Mouse (Mus musculus): ENCODE data around the gene Prr15l.

The Prr15l gene

DNA sequence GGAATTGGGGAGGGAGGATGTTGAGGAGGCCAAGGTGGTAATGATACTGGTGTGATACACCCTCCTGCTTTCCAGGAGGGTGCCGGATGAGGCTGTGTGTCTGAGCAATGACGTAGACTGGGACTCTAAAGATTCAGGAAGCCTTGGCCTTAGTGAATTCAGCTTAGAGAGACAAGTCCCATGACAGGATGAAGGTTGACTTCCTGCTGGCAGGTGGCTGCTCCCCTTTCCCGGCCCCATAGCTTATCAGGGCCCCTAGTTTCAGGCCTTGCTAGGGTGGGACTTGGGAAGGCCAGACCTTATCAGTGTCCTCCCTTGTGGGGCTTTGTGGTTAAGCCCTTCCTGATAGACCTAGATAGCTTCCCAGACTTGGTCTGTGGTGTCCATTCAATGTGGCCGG lies 19.9 kb downstream of the Prr15l start:
- DNase-seq (ENCODE audit: low read depth) = no peak

DNA sequence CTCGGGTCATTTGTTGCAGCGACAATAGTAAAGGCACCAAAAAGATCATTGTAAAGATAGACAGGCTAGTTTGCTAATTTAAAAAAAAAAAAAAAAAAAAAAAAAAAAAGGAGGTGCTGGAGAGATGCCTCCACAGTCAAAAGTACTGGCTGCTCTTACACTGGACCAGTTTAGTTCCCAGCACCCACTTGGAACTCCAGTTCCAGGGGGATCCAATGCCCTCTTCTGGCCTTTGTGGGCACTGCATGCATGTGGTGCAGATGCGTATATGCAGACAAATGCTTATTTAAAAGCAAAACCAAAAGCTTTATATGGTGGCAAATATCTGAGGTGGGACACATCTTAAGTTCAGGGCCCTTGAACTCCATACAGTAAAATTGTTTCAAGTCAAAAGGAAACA lies 22.9 kb downstream of the Prr15l start:
- DNase-seq (ENCODE audit: low read depth) = no peak

DNA sequence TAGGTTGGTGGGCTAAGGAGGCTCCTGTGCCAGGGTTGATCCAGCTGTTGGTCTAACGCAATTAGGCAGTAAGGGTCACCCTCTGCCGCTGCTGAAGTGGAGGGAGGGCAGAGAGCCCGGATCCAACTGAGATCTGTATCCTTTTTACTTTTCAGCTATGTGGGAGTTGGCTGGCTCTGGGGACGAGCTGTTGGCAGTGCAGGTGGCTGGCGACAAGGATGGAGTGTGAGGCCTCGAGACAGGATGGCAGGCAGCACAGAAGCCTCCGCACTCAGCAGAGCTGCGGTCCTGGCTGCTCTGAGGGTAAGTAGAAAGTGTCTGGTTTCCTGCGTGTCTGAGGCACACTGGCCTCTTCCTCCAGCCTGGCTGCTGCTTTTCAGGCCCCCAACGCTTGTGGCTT lies 24.5 kb downstream of the Prr15l start:
- no peak for DNase-seq (ENCODE audit: low read depth)

DNA sequence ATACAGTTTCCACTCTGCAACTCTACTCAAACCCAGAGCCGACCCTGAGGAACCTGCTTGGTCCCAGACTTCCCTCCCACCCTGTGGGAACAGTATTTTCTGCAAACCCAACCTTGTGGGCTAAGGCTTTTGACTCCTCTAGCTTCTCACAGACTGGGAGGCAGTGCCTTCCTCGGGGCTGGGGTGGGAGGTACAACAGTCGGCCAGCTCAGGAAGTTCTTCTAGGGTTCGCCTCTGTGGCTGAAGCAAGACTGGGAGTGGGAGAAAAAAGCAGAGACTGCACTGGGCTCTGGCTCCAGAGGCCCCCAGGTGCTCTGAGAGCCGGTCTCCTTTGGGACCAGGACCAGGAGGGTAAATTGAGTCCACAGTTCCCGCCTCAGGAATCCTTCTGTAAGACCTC lies 25.0 kb downstream of the Prr15l start:
- DNase-seq (ENCODE audit: low read depth) = no peak

DNA sequence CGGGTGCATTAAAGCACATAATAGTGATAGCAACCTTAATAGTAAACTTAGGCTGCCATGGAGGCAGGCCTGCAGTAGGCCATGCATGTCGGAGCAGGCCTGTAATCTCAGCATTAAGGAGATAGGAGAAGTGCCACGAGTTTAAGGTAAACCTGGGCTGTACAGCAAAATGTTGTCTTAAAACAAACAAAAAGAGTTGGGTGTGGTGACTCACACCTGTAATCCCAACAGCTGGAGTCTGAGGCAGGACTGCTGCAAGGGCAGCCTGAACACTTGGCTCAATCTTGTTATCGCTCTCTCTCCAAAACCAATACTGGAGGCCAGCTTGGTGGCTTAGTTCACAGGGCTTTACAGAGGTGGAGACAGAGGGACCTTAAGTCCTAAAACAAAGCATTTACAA lies 27.2 kb downstream of the Prr15l start:
- no peak for DNase-seq (ENCODE audit: low read depth)

DNA sequence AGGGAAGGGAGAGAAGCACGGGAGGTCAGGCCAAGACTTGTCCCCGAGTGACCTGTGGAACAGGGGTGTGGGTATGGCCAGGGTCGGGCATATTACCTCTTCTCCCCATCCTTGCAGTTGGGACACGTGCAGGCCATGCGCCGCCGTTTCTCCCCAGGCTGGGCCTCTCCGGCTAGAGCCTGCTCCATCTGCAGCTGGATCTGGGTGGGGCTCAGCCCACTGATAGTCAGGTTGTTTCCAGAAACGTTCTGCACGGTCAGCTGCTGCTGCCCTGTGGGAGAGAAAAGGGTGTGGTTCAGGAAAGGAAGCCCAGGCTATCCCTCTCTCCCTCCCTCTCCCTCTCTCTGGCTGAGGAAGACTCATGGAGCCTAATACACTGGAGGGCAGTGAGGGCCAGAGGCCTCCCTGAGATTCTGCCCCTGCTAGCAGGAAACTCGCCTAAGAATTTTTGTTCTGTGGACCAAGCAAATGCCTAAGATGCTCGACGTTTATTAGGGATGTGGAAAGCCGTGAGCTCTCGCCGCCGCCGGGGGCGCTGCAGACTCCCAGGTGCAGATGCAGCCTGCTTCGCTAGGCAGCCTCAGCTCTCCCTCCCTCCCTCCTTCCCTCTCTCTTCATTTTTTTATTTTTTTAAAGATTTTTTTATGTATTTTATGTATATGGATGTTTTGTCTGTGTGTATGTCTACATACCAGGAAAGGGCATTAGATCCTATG lies 28.3 kb downstream of the Prr15l start:
- DNase-seq (ENCODE audit: low read depth) = no peak

DNA sequence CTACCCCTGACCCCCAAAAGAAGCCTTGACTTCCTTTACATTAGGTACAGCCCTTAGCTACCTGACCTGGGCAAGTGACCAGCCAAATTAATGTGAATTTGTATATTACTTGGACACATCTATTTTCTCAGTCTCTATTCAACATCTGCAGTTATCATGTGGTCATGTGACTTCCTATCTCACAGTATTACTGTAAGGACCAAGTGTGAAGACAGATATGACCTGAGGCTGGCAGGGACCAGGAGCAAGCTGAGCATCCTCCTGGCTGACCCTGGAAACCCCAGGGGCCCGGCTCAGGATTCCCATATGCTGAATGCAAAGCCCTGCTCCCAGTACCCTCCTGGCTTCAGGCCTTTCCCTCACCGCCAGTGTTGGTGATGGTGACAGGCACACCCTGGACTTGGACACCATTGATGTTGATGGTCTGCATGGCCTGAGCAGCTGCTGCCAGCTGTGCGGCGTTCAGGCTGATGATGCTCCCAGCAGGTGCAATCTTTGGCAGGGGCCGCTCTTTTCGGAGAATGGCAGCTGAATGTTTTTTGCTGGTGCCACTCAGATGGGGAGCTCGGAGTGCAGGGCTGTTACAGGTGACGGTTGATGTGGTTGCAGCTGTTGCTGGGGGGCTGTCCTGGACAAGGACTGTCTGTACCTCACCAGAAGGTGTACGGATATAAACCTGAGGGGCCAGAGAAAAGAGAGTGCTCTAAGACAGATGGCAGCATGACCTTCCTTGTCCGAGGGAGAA lies 29.3 kb downstream of the Prr15l start:
- DNase-seq (ENCODE audit: low read depth) = no peak

DNA sequence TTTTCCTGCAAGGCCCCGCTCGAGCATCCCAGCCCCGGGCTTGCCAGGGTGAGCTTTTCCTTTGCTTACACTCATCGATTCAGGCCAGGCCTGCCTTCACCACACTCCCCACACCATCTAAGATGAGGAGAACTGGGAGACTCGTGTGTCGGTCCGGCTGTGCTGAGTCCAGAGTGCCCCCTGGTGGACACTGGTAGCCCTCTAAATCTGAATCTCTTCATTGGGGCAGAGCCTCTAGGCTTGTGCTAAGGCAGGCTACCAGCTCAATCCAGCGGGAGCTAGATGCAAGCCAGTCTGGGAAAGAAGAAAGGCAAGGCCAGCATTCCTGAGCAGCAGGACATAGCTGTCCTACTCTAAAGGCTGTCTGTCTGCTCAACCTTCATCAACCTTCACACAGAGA lies 35.7 kb downstream of the Prr15l start:
- peak; percentile 71 for DNase-seq (ENCODE audit: low read depth)

DNA sequence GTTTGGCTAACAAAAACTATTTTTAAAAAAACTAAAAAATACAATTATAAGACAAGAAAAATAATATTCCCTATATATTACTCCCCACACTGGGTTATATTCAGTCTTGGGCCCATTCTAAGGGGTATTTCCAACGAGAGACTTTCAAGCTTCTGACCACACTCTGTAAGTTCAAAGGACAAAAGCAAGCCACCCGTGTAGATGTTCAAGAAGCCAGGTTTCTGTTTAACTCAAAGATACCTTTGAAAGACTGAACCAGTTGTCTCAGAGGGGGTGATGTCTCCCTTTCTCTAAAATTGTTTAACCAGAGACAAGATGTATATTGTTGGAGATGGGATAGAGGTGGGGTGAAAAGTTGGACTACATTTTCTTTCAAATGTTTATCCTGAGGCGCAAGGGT lies 38.3 kb downstream of the Prr15l start:
- DNase-seq (ENCODE audit: low read depth) = no peak

DNA sequence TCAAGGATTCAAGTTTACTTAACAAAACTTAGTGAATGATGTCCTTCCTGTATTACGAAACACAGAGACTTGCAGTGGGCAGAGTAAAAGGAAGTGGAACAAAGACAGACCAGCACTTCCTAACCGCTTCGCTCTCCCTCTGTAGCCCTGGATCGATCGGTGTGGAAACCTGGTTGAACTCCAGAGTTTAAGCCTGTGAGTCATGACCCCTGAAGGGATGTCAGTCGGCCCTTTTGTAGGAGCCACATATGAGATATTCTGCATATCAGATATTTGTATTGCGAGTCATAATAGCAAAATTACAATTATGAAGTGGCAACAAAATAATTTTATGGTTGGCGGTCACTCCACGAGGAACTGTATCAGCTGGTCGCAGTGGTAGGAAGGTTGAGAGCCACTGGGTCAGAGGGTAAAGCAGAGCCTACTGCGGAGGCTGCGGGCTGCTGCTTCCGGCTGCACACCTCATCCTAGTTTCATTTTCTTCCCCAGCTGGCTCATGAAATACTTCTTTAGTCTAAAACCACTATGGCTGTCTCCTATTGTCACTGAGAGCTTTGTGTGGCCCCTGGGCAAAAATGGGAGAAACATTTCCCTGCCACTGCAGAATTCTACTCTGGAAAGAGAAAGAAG lies 39.1 kb downstream of the Prr15l start:
- DNase-seq (ENCODE audit: low read depth) = peak; percentile 56

DNA sequence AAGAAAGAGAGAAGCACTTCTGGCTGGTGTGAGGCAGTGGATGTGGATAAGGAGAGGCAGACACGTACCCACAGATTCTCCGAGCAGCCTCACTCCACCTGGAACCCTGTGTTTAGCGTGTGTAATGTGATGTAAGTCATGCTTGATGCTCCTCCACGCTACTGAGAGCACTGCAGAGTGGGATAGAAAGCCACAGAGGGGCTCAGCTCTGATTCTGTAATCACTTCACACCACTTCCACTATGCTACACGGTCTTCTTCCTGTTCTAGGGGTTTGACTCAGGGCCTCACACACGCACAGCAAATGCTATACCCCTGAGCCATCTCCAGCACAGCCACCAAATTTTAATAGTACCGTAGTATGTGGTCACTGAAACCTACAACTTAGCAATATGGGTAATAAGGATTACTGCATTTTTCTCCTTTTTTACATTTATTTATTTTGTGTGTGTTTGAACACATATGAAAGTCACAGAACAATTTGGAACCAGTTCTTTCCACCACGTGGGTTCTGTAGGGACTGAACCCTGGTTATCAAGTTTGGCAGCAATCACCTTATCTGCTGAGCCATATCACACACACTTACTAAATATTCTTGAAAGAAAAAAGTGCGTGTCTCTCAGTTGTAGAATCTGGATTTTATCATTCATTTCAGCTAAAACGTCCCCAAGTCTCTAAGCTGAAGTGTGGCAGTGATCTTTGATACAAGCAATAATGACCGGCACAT lies 39.8 kb downstream of the Prr15l start:
- no peak for DNase-seq (ENCODE audit: low read depth)

DNA sequence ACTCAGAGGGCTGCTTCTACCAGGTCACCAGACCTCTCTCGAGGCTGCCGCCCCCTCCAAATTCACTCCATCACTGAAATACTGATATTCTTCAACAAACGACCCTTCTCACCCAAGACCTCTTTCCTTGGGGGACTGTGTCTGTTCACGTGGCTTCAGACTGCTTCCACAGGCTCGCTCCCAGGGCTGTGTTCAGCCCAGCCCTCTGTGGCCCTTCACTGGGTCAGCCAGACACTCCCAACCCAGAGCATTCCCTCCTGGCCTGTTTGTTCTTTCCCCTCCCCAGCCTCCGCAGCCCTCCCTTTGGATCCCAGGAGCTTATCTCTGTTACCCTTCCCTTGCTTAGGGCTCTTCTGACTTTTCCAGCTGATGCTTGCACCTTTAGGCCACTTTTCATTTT lies 40.6 kb downstream of the Prr15l start:
- DNase-seq (ENCODE audit: low read depth) = no peak

DNA sequence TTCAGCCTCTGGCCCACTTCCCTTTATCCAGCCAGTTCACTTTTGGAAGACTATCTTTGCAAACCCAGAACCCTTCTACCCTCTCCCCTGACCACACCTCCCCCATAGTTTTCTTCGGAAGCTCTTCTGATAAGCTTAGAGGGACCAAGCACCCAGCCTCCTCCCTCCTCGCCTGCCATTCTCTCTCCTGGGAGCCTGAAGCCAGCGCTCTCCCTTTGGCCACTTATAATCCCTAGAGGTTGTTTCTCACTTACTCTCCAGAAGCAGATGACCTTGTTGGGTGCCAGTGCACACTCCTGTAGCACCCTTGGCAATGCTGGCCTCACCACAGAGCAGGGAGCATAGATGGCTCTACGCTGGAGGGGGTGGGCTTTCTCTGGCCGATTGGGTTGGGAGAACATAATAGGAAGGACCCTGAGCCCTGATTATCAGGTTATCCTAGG lies 41.4 kb downstream of the Prr15l start:
- DNase-seq (ENCODE audit: low read depth) = no peak

DNA sequence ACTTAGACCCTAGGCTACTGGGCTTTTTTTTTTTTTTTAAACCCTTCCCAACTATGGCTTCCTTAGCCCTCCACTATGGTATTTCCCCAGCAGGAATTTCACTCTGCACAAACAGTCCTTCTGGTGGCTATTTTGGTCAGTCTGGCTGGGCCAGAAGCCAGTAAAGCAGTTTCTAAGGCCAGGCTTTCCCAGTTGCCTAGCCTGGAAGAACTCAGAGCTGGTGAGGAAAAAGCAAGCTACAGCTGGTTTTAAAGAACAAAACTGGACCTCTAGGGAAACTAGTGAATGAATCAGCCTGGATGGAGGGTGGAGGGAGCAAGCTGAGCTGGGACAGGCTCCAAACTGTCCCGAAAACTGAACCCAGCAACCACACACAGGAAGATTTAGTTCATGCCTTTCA lies 41.8 kb downstream of the Prr15l start:
- DNase-seq (ENCODE audit: low read depth) = no peak

DNA sequence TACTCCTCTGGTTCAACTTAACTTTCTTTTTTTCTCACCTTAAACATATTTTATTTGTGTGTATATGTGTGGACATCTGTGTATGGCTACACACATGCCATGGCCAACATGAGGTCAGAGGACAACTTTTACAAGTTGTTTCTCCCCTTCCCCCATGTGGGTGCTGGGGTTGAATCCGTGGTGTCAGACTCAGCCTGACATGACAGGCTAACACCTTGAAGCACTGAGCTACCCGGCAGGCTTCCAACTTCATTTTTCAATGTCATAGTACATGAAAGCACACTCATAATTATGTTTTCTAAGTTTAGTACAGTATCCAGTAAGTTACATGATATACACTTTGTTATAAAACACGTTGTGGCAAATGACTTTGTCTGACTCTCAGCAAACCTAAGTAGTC lies 42.4 kb downstream of the Prr15l start:
- no peak for DNase-seq (ENCODE audit: low read depth)

DNA sequence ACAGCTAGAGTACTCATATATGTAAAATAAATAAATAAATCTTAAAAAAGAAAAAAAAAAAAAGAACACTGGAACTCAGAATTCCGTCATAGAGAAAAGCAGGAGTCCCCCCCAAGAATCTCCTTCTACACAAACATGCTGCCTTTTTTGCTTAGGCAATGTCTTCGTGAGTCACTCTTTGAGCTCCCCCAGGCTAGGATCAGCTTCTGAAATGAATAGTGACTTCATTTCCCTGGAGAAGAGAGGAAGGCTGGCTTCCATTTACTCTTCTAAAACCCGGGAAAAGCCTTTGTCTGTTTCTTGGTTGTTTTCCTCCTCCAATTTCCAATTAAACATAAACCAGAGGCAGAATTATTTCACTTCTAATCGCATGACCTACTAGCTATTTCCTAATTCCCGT lies 45.0 kb downstream of the Prr15l start:
- DNase-seq (ENCODE audit: low read depth) = no peak

DNA sequence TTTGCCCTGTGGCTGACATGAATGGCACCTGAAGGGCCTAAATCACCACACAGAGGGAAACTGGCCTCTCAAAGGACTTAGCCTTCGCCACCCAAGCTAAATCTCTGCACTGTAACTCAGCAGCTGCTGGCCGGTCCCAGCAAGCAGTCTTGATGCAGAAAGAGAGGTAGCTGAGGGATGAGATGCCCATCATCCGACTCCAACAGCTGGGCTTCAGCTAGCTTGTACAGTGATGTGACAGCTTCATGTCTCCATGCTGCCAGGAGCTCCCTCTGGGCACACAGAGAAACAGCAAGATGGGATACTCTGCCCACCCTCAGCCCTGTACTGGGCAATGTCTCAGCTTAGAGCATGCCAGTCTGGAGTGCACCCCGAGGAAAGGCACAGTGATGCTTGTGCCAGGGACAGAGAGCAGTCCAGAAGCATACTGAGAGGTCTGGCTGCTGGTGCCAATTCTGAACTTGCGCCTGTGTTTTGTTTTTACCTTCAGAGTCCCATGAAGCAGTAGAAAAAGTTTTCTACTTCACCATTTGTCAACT lies 45.6 kb downstream of the Prr15l start:
- DNase-seq (ENCODE audit: low read depth) = no peak

DNA sequence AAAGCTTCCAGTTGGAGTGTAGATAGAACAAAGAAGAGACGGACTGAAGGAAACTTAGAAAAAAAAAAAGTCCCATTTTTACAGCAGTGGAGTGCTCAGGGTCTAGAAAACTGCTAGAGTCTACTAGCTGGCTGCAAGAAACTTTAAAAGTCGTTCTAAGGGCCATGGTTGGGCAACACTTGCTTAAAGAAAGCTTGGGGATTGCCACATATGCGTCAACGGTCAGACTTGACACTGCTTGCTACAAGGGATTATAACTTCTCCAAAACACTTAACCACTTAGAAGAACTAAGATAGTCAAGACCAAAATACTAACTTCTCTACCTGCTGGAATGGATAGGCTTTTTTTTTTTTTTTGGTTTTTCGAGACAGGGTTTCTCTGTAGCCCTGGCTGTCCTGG lies 46.9 kb downstream of the Prr15l start:
- no peak for DNase-seq (ENCODE audit: low read depth)

DNA sequence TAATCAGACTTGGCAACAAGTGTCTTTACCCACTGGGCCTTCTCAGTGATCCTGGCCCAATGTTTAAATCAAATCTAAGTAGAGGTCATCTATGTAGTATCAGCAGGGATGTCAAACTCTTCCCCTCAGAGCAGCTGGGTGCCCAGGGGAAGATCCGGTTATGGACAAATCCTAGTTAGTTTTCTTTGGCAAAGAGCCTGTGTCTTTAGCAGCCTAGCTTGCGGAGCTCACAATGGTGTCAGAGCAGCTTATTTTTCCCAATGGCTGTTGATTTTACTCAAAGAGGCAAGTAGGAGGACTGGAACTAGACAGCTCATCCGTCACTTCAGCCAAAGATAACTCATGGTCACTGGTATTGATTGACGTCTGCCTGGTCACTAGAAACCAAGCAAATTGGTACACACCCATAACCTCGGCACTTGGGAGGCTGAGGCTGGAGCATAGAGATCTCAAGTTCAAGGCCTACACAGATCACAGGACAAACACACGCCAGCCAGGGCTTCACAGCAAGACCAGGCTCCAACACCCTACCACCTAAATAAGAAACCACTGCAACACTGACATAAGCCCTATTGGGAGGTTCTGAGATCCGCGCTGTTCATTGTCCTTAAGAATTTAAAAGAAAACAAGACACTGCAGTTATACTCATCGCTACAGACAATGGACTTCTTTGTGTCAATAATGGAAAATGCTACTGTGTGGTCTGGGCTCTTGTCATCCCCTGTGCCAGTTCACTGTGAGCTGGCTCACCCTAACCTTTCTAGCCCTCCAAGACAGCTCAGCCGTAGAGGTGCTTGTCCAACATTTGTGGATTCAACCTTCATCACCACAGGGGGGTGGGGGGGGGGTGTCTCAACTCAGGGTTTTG lies 47.8 kb downstream of the Prr15l start:
- DNase-seq (ENCODE audit: low read depth) = no peak

DNA sequence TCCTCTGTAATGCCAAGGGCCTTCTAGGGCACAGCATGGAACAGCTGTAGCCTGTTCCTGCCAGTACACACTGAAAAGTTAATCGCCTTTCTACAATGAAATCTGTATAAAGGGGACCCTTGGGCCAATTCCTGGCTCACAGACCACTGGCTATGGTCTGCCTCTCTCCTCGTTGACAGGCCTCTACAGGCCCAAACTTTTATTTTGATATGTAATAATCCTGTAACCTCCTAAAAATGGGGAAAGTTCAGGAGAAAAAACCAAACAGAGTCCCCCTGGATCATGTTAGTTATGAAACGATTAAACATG lies 48.4 kb downstream of the Prr15l start:
- no peak for DNase-seq (ENCODE audit: low read depth)

DNA sequence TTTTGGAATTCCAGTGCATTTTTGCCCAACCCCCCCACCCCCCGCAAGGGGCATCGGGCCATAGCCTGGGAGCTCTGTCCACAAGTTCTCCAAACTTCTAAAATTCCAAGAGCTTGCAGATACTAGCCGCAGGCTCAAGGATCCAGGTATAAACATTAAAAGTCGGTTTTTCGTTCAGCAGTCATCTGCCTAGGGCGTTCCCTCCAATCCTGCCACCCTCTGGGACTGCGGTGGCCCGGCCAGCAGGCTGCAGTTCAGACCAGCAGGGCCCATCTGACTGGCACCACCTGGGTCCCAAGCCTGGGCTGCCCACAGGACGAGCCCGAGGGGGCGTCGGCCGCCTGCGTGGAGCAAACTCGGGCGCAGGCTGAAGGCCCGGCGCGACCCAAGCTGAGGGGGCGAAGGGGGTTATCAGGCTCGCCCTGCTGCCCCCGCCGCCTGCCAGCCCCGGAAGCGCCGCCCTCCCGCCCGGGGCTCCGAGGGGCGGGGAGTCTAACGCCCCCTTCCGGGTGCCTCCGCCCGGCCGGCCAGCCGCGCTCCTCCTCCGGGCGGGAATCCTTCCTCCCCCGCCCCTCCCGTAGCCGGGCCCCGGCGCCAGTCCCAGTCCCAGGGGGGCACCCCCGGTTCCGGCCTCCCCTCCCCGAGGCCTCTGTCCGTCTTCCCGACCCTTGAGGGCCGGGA lies 49.1 kb downstream of the Prr15l start:
- DNase-seq (ENCODE audit: low read depth) = peak; percentile 73
